Mouse (Mus musculus) intestine, postnatal 0 days (tissue): ENCODE results near the gene Adcy5. TPM values are rescaled to one million over a fixed set of nuclear protein-coding genes. Genes with fewer than 3 reads are reported as not detected.

Experiments
- ATAC-seq: fragments of 200-750 bp; cut with Nextera tagmentation; 2 replicates; pipeline ENCODE4 v1.8.0; 2017; ENCODE audit warnings: mild to moderate bottlenecking, moderate TSS enrichment, moderate library complexity
- H3K27ac ChIP-seq: fragments of 300-500 bp; sonication (generic); 2 replicates; pipeline ENCODE4 v1.5.1; 2014; ENCODE audit warnings: mild to moderate bottlenecking, low read depth, low read length, moderate library complexity
- H3K27me3 ChIP-seq: fragments of 300-500 bp; sonication (generic); replicated peaks from 2 replicates; pipeline ENCODE4 v1.6.1; 2014; ENCODE audit warnings: low read length, mixed read lengths; ENCODE audit not compliant: control insufficient read depth, insufficient read depth
- H3K36me3 ChIP-seq: fragments of 300-500 bp; sonication (generic); 2 replicates; pipeline ENCODE4 v1.6.1; 2014; ENCODE audit warnings: mild to moderate bottlenecking, moderate library complexity; ENCODE audit not compliant: control insufficient read depth, insufficient read depth
- H3K4me1 ChIP-seq: fragments of 300-500 bp; sonication (generic); replicated peaks from 2 replicates; pipeline ENCODE4 v1.6.1; 2014; ENCODE audit warnings: antibody characterized with exemption, low read length, mixed read lengths; ENCODE audit not compliant: control insufficient read depth, insufficient read depth
- H3K4me2 ChIP-seq: fragments of 300-500 bp; sonication (generic); replicated peaks from 2 replicates; pipeline ENCODE4 v1.6.1; 2014; ENCODE audit warnings: low read depth, mild to moderate bottlenecking, moderate library complexity
- H3K4me3 ChIP-seq: fragments of 300-500 bp; sonication (generic); 2 replicates; pipeline ENCODE4 v1.5.1; 2014; ENCODE audit warnings: low read depth, low read length
- H3K9ac ChIP-seq: fragments of 300-500 bp; sonication (generic); 2 replicates; pipeline ENCODE4 v1.6.1; 2014; ENCODE audit warnings: mild to moderate bottlenecking, low read depth, low read length
- H3K9me3 ChIP-seq: fragments of 300-500 bp; sonication (generic); 2 replicates; pipeline ENCODE4 v1.6.1; 2016; ENCODE audit warnings: mixed run types; ENCODE audit not compliant: control insufficient read depth
- CTCF ChIP-seq: sonication (generic); IDR thresholded peaks from 2 replicates; pipeline ENCODE4 v1.5.1; 2016; ENCODE audit warnings: low read depth, mild to moderate bottlenecking, control low read depth, antibody characterized with exemption, moderate library complexity
- WGBS: fragments of 180-500 bp; shearing (Covaris S2); extraction: QIAGEN DNeasy Blood & Tissue Kit; methylation state at CpG from one replicate; pipeline ENCODE4 v1.1.7; 2014; 5-methylcytosine and 5-hydroxymethylcytosine counted together
- polyA plus RNA-seq: library from polyadenylated mRNA; unstranded; fragments of >200 nt; fragmentation: Nextera tagmentation; extraction: Ambion mirVana; gene quantifications from 2 replicates; pipeline ENCODE4 v1.2.1, GENCODE M21; 2015

The Adcy5 gene
- polyA plus RNA-seq, 1 experiment from 2014 or later = 1.8 TPM

DNA sequence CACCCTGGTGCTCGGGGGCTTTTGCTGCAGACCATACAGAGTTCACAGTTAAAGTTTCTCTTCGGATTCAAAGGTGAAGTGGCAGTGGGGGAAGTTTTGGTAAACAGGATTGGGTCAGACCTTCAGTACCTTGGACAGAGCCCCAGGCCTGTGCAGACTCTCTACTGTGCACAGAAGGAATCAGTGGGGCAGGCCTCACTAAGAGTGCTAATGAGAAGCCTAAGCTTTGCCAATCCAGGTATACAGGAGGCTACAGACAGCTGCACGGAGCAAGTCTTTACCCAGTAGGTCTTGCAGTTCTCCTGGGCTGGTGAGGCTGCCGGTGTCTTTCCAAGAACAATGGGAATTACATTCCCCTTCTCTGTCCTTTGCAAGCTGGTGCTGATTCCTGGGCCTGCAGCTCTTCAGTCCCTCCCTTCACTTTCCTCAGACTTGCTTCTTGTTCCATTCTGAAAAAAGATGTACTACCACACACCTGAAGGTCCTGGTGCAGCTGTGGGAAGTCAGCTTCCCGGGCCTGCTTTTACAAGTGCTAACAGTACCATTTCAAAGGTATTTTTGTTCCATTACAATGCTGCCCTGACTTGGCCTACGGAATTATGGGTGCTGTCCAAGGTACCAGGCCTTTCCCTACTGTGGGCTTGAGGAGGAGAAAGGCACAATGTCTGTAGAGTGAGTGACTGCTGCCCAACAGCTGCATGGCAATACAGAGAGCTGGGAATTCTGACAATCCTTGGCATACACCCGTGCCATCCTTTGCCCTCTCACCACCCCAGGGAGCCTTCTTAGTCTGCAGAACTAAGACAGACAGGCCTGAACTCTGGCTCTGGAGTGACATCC lies 148.0 kb downstream of the Adcy5 start:
- ATAC-seq = no peak
- no peak for TF ChIP-seq CTCF
- H3K4me3 ChIP-seq = no peak overlapping the region
- H3K27me3 ChIP-seq = no peaks in the 10 kb centered on the region
- H3K9ac ChIP-seq = no peak overlapping the region
- no peak overlapping the region for H3K27ac ChIP-seq
- no peak overlapping the region for H3K4me2 ChIP-seq
- H3K36me3 ChIP-seq = peaks cover 22% of the 10 kb centered on the region; the same call in 1 of the 2 replicates
- no peaks in the 10 kb centered on the region for H3K4me1 ChIP-seq
- H3K9me3 ChIP-seq = no peaks in the 10 kb centered on the region
- WGBS = 43% methylated on average over 7 of the region's 7 CpGs

DNA sequence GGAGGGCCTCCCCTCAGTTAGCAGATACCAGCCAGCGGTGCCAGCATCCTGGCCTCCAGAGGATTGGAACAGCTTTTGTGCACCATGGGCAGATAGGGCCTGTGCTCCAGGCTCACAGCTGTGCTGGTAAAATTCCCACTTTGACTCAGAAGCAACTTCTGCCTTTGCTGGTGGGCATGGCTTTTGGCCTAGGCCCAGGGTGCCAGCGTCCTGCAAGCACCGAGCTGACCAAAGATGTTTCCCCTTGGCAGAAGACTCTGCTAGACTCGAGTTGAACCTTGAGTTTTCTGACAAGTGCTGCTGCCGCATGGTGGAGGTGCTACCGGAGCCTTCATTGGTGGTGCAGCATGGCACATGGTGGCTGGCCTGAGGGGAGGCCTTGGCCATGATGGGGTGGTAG lies 149.0 kb downstream of the Adcy5 start:
- H3K4me2 ChIP-seq = no peak overlapping the region
- no peak overlapping the region for H3K4me3 ChIP-seq
- ATAC-seq = no peak
- 91% methylated on average over 6 of the region's 6 CpGs for WGBS
- H3K9ac ChIP-seq = no peak overlapping the region
- TF ChIP-seq CTCF = no peak
- H3K36me3 ChIP-seq = peaks cover 22% of the 10 kb centered on the region; the same call in 1 of the 2 replicates
- no peaks in the 10 kb centered on the region for H3K27me3 ChIP-seq
- no peaks in the 10 kb centered on the region for H3K9me3 ChIP-seq
- no peak overlapping the region for H3K27ac ChIP-seq
- H3K4me1 ChIP-seq = no peaks in the 10 kb centered on the region

DNA sequence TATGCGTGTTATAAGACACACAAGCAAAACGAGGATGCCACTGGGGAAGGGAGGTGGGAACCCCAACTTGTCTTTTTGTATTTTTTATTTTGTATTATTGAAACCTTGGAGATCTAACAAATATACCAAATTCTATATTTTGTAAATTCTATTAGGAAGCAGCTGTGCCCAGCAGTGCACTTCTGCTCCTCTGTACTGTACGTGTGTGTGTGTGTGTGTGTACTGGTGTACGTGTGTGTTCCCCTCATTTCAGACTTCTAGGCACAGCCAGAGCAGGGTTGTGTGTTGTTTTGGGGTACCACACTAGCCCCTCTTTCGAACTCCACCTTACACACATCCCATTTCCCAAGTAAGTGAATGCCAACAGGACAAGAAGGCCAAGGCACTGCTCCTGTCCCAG lies 149.7 kb downstream of the Adcy5 start:
- TF ChIP-seq CTCF = no peak
- Histone ChIP-seq H3K27me3 (no peaks in the 10 kb centered on the region), H3K4me1 (no peaks in the 10 kb centered on the region), H3K27ac (no peak overlapping the region), H3K9me3 (no peaks in the 10 kb centered on the region), H3K4me3 (no peak overlapping the region), H3K4me2 (no peak overlapping the region), H3K9ac (no peak overlapping the region), H3K36me3 (peaks cover 22% of the 10 kb centered on the region; the same call in 1 of the 2 replicates)
- 90% methylated on average over 5 of the region's 5 CpGs for WGBS
- ATAC-seq = no peak

DNA sequence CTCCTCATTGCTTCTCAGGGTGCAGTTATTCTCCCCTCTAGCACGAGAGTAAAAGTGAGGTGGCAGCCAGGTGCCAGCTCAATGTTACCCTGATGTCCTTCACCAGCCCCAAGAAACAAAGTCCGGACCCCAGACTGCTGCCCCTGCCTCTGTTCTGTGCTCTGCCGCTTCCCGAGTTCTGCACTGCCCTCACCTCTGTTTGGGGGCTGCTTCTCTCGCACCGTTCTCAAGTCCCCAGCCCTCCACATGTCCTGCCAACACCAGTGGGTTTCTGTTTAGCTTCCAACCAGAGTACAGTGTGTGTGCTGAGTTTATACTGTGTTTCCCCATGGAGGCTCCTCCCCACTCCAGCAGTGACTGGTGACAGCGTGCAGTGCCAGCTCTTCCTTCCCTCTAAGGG lies 150.5 kb downstream of the Adcy5 start:
- Histone ChIP-seq H3K4me1 (no peaks in the 10 kb centered on the region), H3K9me3 (no peaks in the 10 kb centered on the region), H3K4me3 (no peak overlapping the region), H3K27me3 (no peaks in the 10 kb centered on the region), H3K27ac (no peak overlapping the region), H3K36me3 (peaks cover 19% of the 10 kb centered on the region; the same call in 1 of the 2 replicates), H3K4me2 (no peak overlapping the region), H3K9ac (no peak overlapping the region)
- no peak for TF ChIP-seq CTCF
- no peak for ATAC-seq
- 84% methylated on average over 7 of the region's 7 CpGs for WGBS

DNA sequence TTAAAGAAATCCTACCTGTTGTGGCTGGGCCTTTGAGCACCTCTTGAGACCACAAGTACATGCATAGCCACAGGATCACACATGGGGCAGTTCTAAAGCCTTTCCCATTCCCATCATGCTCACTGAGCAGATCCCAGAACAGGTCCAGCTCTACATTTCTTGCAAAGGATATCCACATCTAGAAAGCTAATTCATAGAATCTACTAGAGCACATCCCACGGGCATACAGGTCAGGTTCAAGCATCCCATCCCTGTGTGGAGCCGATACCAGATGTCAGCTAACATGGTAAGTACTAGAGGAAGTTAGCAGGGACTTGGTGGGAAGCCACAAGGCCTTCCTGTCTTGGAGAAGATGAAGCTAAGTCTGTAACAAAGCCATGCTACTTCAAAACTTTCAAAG lies 152.0 kb downstream of the Adcy5 start:
- ATAC-seq = no peak
- WGBS = 84% methylated on average over 2 of the region's 2 CpGs
- peaks cover 19% of the 10 kb centered on the region; the same call in 1 of the 2 replicates for H3K36me3 ChIP-seq
- no peak for TF ChIP-seq CTCF
- H3K4me2 ChIP-seq = no peak overlapping the region
- H3K27ac ChIP-seq = no peak overlapping the region
- no peak overlapping the region for H3K9ac ChIP-seq
- no peaks in the 10 kb centered on the region for H3K4me1 ChIP-seq
- no peaks in the 10 kb centered on the region for H3K9me3 ChIP-seq
- no peaks in the 10 kb centered on the region for H3K27me3 ChIP-seq
- no peak overlapping the region for H3K4me3 ChIP-seq

DNA sequence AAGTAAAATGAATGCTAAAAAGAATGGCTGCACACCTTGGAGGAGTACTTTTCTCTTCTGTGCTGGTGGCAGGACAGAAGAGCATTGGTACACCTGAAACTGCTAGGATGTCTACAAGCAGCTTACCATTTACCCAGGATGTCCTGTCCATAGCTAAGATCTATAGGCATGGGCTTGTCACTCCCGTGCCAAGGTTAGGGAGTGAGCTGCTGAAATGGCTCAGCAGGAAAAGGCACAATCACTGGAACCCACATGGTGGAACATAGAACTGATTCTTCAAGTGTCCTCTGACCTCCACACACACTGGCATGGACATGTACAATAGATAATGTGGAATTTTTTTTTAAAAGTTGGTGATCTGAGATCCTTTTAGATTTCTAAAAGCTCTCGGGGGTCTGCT lies 152.7 kb downstream of the Adcy5 start:
- H3K9me3 ChIP-seq = no peaks in the 10 kb centered on the region
- no peak overlapping the region for H3K27ac ChIP-seq
- no peak for TF ChIP-seq CTCF
- no peaks in the 10 kb centered on the region for H3K4me1 ChIP-seq
- 84% methylated on average over 2 of the region's 2 CpGs for WGBS
- H3K4me2 ChIP-seq = no peak overlapping the region
- no peak overlapping the region for H3K4me3 ChIP-seq
- peaks cover 19% of the 10 kb centered on the region; the same call in 1 of the 2 replicates for H3K36me3 ChIP-seq
- no peak for ATAC-seq
- H3K9ac ChIP-seq = no peak overlapping the region
- H3K27me3 ChIP-seq = no peaks in the 10 kb centered on the region
